Mouse (Mus musculus) telencephalon, adult 2 months (tissue): ENCODE data around the gene Gm19426.

Experiments used
- DNase-seq: peaks from one replicate; pipeline ENCODE4 v3.0.0-alpha.2; 2011; ENCODE audit warnings: low read depth, low spot score

The Gm19426 gene

GRCm38 (mm10) chr2:84743561-84743960 lies at the start of gene Gm19426:
Gm19426 (minus strand) TSS chr2:84743655.
- peak; percentile 70 for DNase-seq

DNA sequence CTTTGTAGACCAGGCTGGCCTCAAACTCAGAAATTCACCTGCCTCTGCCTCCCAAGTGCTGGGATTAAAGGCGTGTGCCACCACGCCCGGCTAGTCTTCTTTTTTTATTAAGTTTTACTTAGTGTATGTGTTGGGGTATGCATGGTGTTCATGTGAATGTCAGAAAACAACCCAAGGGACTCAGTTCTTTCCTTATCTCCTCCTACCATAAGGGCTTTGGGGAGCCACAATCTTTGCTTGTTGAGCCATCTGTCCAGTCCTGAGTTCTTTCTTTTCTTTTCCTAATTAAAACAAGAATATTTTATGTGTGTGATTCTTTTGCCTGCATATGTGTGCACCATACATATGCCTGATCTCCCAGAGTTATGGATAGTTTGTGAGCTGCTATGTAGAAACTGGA lies 49.7 kb upstream of the Gm19426 start:
- no peak for DNase-seq

DNA sequence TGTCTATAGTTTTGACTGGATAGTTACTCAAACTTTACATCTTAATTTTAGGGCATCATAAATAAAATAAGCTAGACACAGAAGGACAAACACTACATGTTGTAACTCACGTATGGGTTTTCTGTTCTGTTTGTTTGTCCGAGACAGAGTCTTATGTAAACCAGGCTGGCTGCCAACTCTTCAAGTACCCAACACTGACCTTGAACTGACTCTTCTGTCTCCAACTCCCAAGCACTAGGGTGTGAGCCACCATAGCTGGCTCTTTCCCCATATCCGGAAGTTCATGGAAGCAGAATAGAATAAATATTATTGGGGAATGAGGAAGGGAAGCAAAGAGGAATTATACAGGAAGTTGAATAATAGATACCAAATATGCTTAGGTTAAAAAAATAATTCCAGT lies 49.1 kb upstream of the Gm19426 start:
- DNase-seq: no peak

- DNase-seq: no peak
Observed at GRCm38 (mm10) chr2:84790418-84790817, 47.0 kb upstream of the Gm19426 start.

DNA sequence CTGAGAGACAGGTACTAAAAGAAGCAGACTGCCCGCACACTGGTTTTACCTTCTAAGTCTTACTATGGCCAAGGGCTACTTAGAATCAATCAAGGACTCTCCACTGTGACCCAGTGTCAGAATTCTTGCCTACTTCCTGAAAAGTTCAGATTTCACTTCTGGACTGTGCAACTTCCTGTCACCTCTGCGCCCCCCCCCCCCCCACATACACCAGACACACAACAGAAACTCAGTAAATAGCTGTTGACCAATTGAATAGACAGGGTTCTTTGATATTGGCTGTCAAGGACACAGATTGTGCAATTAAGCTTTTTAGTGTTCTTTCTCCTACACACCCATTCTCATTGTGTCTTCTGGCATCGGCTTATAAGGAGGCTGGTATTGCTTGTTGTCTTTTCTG lies 44.9 kb upstream of the Gm19426 start:
- DNase-seq: no peak

- DNase-seq: no peak
Observed at GRCm38 (mm10) chr2:84783840-84784566, 40.5 kb upstream of the Gm19426 start.

DNA sequence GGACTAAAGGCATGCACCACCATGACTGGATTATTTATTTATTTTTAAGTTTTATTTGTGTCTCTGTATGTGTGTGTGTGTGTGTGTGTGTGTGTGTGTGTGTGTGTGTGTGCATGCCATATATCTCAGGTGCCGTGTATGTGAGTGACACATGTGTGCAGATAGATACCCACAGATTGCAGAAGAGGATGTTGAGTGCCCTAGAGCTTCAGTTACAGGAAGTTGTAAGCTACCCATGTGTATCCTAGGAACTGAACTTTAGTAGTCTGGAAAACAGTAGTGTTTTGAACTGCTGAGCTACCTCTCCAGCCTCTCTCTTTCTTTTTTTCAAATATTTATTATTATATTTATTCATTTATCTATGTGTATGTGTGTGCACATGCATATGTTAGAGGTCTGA lies 39.9 kb upstream of the Gm19426 start:
- DNase-seq: no peak

DNA sequence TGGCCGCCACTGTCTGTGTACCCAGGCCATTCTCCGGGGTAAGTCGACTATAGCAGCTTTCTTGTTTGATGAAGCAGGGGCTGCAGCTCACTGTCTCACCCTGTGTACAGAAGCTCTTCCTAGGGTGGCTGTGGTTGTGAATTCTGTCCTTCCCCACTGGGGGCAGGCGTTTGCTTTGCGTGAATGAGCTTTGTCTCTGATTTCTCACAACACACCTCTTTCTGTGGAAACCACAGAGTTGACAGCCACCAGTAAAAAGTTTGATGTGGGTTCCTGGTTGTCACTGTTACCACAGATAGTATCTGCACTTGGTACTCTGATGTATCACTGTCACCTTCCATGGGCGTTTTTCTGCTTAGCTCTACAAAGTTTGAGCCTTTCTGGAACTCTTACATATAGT lies 35.8 kb upstream of the Gm19426 start:
- no peak for DNase-seq

DNA sequence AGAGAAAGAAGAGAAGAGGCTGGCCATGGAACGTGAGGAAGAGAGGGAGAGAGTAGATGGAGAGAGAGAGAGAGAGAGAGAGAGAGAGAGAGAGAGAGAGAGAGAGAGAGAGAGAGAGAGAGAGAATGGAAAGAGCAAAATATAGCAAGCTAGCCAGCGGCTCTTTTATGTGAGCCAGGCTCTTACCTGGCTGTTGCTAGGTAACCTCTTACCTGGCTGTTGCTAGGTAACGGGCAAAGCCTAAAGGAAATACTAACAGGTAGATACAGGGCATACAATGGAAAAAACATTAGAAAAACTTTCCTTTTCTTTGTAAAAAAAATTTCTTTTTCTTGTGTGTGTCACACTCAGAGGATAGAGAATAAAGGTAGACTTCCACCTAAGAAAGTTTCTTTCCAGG lies 34.3 kb upstream of the Gm19426 start:
- DNase-seq: no peak

GRCm38 (mm10) chr2:84775665-84776064 lies 32.2 kb upstream of the Gm19426 start:
- DNase-seq: no peak

DNA sequence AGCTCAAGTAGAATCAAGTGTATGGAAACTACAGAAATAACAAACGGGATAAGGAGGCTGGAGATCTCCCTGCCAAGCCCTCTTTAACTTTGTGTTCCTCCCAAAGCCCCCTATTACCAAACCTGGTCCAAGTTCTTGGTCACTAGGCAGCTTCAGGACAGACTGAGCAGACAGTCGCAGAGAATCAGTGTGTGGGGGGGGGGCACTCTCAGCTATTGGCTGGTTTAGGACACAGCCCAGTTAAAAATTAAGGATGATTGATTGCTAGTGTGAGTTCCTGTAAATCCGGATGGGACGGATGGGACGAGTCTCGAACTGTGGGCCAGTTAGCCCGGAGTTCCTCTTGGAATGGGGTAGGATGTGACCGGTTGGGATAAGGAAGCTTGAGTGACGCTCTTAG lies 31.8 kb upstream of the Gm19426 start, which contains the start of gene Serping1:
Gene Serping1, minus strand, starts transcription at position 204 of the 400 bp plus-strand sequence.
- no peak for DNase-seq

DNA sequence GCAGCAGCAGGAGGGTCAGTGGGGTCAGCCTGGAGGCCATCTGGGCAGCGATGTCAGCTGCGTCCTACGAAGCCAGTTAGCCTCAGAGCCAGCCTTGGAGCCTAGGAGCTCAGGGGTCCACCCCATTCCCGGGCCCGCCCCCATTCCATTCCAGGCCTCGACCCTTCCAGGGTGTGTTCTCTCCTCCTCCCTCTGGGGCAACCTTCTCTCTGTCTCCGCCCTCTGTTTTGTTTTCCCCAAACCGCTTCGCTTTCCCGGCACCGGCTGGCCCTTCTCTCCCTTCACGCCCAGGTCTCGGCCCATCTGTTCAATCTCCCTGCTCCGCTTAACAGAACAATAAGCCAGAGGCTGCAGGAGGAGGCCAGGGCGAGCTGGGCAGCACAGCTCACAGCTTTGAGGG lies 31.3 kb upstream of the Gm19426 start:
- no peak for DNase-seq

DNA sequence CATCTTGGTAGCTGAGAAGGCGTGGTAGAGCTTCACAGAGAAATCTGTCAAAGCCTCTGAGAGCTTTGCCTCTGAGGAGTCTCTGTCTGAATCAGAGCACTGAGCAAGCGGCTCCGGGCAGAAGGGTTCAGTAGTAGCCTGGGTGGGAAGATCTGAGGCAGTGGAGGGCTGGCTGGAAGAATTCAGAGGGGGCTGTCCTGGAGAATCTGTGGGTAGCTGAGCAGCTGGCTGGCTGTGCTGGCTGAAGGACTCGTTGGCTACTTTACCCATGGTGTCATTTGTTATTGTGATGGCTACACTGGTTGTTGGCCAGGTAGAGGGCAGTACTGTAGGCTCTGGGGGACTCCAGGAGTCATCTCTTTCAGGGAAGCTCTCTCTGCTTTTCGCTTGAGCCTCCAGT lies 29.7 kb upstream of the Gm19426 start:
- DNase-seq: no peak

- no peak for DNase-seq
Observed at GRCm38 (mm10) chr2:84772454-84772853, 29.0 kb upstream of the Gm19426 start.

- DNase-seq: no peak
Observed at GRCm38 (mm10) chr2:84770501-84770900, 27.0 kb upstream of the Gm19426 start.

GRCm38 (mm10) chr2:84762818-84763217 lies 19.4 kb upstream of the Gm19426 start:
- DNase-seq: no peak

GRCm38 (mm10) chr2:84762295-84762694 lies 18.8 kb upstream of the Gm19426 start:
- DNase-seq: no peak

DNA sequence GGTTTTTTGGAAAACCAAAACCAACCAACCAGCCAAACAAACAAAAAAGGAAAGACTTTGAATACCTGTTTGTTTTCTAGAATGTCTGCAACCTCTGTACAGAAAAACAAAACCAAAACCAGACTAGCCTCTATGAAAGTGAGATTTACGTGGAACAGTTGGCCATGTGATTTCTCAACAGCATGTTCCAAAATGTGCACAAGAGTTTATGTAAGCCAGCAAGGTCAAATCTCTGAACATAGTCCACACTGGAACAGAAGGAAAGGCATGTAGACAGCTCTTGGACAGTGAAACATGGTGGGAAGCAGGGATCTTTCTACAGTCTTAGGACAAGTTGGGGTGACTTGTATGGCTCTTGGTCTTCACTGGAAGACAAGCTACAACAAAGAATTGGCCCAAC lies 18.4 kb upstream of the Gm19426 start:
- DNase-seq: no peak

DNA sequence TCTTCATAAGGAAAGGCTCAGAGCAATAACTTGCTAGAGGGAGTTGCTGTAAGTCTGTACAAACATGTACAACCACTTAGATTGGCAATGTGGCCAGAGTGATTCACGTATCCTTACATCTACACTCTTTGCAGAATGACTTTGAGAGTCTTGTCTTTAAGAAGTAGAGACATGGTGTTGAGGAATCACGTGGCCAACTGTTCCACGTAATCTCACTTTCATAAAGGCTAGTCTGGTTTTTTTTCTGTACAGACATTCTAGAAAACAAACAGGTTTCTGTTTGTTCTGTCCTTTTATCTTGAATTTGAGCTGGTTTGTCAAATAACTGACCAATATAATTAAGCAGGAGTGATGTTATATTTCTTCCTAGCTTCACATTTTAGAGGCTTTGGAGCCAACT lies 17.9 kb upstream of the Gm19426 start:
- no peak for DNase-seq

GRCm38 (mm10) chr2:84760777-84761176 lies 17.3 kb upstream of the Gm19426 start:
- DNase-seq: no peak

GRCm38 (mm10) chr2:84758542-84759127 lies 15.2 kb upstream of the Gm19426 start:
- DNase-seq: no peak

DNA sequence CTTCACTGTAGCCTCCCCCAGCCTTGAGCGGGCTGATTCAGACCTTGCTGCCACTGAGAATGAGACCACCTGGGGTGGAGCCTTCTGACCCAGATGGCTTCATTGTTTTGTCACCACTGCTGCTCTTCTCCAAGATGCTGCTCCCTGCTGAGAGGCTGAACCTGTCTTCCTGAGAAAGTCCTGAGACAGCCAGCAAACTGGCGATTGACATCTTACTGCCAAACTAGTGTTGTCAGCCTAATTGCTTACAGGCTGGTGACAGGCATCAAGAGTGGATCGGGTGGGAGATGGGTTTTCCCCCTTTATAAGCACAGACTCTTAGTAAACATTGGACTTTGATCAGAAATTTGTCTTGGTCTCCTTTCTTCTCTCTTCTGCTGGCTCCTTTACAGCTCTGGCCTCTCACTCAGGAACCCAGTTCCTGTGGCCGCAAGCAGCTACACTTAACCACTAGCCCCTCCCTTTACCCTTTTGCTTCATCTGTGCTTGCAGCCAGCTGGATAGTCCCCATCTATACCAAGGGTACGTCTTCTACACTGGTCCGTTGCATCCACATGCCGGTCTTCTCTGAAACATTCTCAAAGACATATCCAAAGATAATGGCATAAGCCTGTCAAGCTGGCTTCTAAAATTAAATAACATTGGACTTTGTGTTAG lies 13.7 kb upstream of the Gm19426 start:
- no peak for DNase-seq

DNA sequence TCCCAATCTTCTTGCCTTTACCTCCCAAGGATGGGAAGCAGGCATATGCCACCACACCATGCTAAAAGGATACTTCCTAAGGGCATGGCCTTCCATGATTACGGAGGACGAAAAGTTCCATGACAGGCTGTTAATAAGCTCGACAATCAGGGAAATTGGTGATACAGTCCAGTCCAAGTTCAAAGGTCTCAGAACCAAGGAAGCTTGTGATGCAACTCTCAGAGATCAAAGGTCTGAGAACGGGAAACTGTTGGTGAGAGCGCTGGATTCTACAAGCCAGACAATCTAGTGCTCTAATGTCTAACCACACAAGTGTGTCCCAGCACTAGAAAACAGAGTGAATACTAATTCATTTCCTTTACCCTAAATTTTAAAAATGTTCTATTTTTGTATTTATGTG lies 12.8 kb upstream of the Gm19426 start:
- no peak for DNase-seq
